Mouse (Mus musculus) myocyte (in vitro differentiated cells): ENCODE results near the gene Mdfi.

Source experiments
- E2F4 ChIP-seq: IDR thresholded peaks from one replicate; pipeline ENCODE4 v1.6.1; 2011; ENCODE audit warnings: mild to moderate bottlenecking, control low read depth, moderate library complexity; ENCODE audit not compliant: insufficient read depth
- MAX ChIP-seq: IDR thresholded peaks from one replicate; pipeline ENCODE4 v1.6.1; 2011; ENCODE audit warnings: low read depth, mild to moderate bottlenecking, control low read depth
- MYOG ChIP-seq, 3 experiments: IDR thresholded peaks; one replicate each; pipeline ENCODE4 v1.6.1; 2011; ENCODE audit warnings: control low read depth in 2 of 3, low read depth in 2 of 3, mild to moderate bottlenecking in 2 of 3; ENCODE audit not compliant: insufficient read length in 2 of 3, control insufficient read depth in 1 of 3, insufficient read depth in 1 of 3
- POLR2A ChIP-seq: IDR thresholded peaks from one replicate; pipeline ENCODE4 v1.6.1; 2011; ENCODE audit warnings: low read depth, mild to moderate bottlenecking, control low read depth, moderate library complexity; ENCODE audit not compliant: insufficient read length
- POLR2AphosphoS2 ChIP-seq: IDR thresholded peaks from one replicate; pipeline ENCODE4 v1.6.1; 2011; ENCODE audit warnings: low read depth, control low read depth; ENCODE audit not compliant: insufficient read length
- TCF12 ChIP-seq: IDR thresholded peaks from one replicate; pipeline ENCODE4 v1.6.1; 2011; ENCODE audit warnings: mild to moderate bottlenecking, control low read depth; ENCODE audit not compliant: poor library complexity, insufficient read depth, severe bottlenecking
- USF1 ChIP-seq: IDR thresholded peaks from one replicate; pipeline ENCODE4 v1.6.1; 2011; ENCODE audit warnings: low read depth, mild to moderate bottlenecking, control low read depth, moderate library complexity

DNA sequence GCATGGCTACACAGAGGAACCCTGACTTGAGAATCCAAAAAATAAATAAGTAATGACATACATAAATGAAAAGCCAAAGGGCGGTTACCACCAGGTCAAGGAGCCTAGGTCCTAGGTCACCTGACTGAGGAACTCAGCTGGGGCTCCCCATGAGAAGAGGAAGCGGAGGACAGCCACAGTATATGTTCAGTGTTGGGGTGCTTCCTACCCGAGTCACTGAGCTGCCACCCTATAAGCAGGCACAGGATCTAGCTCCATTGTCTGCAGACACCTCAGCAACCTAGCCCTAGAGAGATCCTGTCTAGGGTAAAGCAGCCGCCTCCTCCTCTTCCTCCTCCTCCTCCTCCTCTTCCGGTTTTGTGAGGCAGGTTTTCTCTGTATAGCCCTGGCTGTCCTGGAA is 48.6 kb upstream of the Mdfi start:
- TF ChIP-seq E2F4 (no peak), POLR2A (no peak), TCF12 (no peak), USF1 (no peak), MAX (no peak), POLR2AphosphoS2 (no peak), MYOG (IDR thresholded peaks at IDR 0.05; ENCODE audit: control insufficient read depth in 1 of 3, insufficient read depth in 1 of 3, insufficient read length in 2 of 3, low read depth in 2 of 3) (no peak)
